Mouse (Mus musculus) ES-Bruce4 (cell line): ENCODE results near the gene Dcaf4. TPM values are rescaled to one million over a fixed set of nuclear protein-coding genes. Genes with fewer than 3 reads are reported as not detected.

ENCODE experiments used
- H3K27ac ChIP-seq: 2 replicates; pipeline ENCODE4 v1.5.1; 2012; ENCODE audit warnings: low read length, inconsistent platforms; ENCODE audit not compliant: insufficient read depth
- H3K27me3 ChIP-seq: 2 replicates; pipeline ENCODE4 v1.6.1; 2012; ENCODE audit warnings: mild to moderate bottlenecking, low read length, inconsistent platforms; ENCODE audit not compliant: control insufficient read depth, poor library complexity, insufficient read depth, severe bottlenecking
- H3K36me3 ChIP-seq: 2 replicates; pipeline ENCODE4 v1.6.1; 2012; ENCODE audit warnings: inconsistent platforms, mild to moderate bottlenecking, low read length, moderate library complexity; ENCODE audit not compliant: control insufficient read depth, poor library complexity, insufficient read depth, severe bottlenecking
- H3K4me1 ChIP-seq: one replicate; pipeline ENCODE4 v1.8.1; 2011; ENCODE audit warnings: low read length; ENCODE audit not compliant: control insufficient read depth, insufficient read depth
- H3K4me3 ChIP-seq: 2 replicates; pipeline ENCODE4 v1.5.1; 2011; ENCODE audit warnings: low read depth, mild to moderate bottlenecking, low read length
- H3K9ac ChIP-seq: 2 replicates; pipeline ENCODE4 v1.6.1; 2012; ENCODE audit warnings: low read depth, mild to moderate bottlenecking, inconsistent platforms; ENCODE audit not compliant: poor library complexity, severe bottlenecking
- H3K9me3 ChIP-seq: replicated peaks from 2 replicates; pipeline ENCODE4 v1.6.1; 2012; ENCODE audit warnings: mild to moderate bottlenecking, low read length, inconsistent platforms; ENCODE audit not compliant: control insufficient read depth, poor library complexity, insufficient read depth, severe bottlenecking
- CTCF ChIP-seq: IDR thresholded peaks from one replicate; pipeline ENCODE4 v1.8.1; 2011; ENCODE audit warnings: low read depth, low read length
- EP300 ChIP-seq: IDR thresholded peaks from 2 replicates; pipeline ENCODE4 v1.6.1; 2011; ENCODE audit warnings: low read depth, low read length; ENCODE audit not compliant: insufficient read depth
- POLR2A ChIP-seq: IDR thresholded peaks from one replicate; pipeline ENCODE4 v1.8.1; 2011; ENCODE audit warnings: low read length; ENCODE audit not compliant: insufficient read depth
- polyA plus RNA-seq: library from polyadenylated mRNA; stranded (reverse); fragments of >200 nt; gene quantifications from 2 replicates; pipeline ENCODE4 v1.2.4, GENCODE M21; 2011; ENCODE audit warnings: low read depth; ENCODE audit not compliant: missing spikeins, insufficient read depth, insufficient read length

The Dcaf4 gene
- polyA plus RNA-seq, 1 experiment: 125 TPM

DNA sequence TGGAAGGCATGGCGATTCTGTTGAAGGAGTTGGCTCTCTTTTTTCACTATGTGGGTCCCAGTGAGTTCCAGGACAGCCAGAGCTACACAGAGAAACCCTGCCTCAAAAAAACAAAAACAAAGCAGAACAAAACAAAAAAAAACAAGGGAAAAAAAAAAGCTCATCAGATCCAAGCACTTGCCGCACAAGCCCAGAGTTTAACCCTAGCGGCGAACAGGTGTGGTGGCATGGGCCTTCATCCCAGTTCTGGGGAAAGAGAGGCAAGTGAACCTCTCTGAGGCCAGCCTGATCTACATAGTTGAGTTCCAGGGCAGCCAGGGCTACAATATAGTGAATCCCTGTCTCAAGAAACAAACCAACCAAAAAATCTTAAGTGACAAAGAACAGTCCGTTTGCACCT, 57.2 kb downstream of the Dcaf4 start:
- peaks cover 12% of the 10 kb centered on the region for H3K36me3 ChIP-seq
- TF ChIP-seq EP300 (no peak), POLR2A (no peak)

DNA sequence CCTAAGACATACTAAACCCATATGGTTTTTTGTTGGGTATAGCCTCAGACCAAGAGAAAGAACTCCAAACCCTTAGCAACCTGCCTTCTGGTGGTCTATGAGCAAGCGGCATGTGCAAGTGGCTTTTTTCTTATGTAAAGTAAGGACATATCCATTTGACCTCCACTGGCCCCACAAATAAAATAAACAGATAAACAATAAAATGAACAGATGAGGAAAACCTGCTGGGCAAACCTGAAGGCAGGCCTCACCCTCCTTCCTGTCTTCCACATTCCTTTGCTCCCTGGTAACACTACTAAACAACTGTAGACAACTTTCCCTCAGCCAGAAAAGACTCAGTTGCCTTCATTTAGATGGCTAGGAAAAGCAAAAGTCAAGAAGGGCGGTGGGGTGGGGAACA, 58.1 kb downstream of the Dcaf4 start:
- Histone ChIP-seq H3K9me3 (no peaks in the 10 kb centered on the region), H3K9ac (no peak overlapping the region), H3K4me3 (no peak overlapping the region), H3K27me3 (no peaks in the 10 kb centered on the region), H3K27ac (peak overlapping the region; percentile 88), H3K4me1 (peaks cover 4% of the 10 kb centered on the region), H3K36me3 (peaks cover 12% of the 10 kb centered on the region)
- TF ChIP-seq EP300: no peak
- no peak for TF ChIP-seq CTCF
- TF ChIP-seq POLR2A: no peak

More for the DNA sequence above, 57.2 kb downstream of the Dcaf4 start:
- H3K27ac ChIP-seq: peak overlapping the region; percentile 88
- H3K27me3 ChIP-seq: no peaks in the 10 kb centered on the region
- peak overlapping the region; percentile 40; the same call in 1 of the 2 replicates for H3K9ac ChIP-seq
- H3K4me1 ChIP-seq: peaks cover 4% of the 10 kb centered on the region
- no peaks in the 10 kb centered on the region for H3K9me3 ChIP-seq
- no peak overlapping the region for H3K4me3 ChIP-seq

DNA sequence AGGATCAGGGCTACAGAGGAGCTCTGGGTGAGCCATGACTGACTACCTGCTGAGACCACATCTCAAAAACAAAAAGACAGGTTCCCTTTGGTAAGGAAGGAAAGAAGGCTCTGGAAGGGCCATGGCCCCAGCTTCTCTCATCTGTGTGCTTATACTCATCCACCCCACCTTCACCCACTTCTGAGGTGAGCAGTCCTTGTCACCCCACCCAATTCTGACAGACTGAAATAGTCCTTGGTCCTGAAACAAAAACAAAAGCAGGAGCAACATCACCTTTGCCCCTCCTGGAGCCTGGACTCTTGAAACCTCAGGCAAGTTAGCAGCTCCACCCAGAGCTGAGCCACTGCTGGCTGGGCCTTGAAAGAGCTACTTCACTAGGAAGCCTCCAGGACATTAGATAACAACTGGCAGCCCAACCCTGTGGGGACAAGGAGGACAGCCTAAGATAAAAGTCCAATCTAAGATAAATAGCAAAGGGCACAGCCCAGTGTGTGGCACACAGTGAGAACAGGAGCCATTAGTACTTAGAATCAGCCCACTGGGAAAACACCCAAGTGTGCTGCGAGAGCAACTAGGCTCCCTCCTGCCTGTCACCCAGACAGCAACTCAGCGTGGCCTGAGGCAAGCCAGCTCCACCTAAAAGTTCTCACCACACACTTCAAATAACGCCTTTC, 58.8 kb downstream of the Dcaf4 start:
- Histone ChIP-seq H3K4me1 (peaks cover 4% of the 10 kb centered on the region), H3K9me3 (no peaks in the 10 kb centered on the region), H3K27ac (peak overlapping the region; percentile 88), H3K36me3 (peaks cover 10% of the 10 kb centered on the region), H3K27me3 (no peaks in the 10 kb centered on the region), H3K9ac (no peak overlapping the region), H3K4me3 (no peak overlapping the region)
- no peak for TF ChIP-seq POLR2A
- peak; percentile 72 for TF ChIP-seq EP300
- TF ChIP-seq CTCF: no peak

DNA sequence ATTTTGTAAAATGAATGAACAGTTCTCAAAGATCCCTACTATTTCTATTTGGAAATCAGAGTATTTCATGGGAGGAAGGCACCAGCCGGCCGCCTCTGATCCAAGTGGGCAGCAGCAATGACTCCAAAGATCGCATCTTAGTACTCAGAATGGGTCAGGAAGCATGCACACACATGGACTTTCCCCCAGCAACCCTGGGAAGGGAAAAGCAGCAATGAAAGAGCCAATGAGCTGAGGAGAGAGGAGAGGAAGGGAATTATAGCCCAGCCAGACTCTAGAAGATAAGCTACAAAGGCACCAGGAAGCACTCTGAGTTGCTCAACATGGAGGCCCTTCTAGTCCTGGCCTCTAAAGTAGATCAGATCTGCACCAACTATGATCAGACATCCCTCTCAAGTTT, 60.0 kb downstream of the Dcaf4 start:
- TF ChIP-seq EP300 (no peak), CTCF (no peak), POLR2A (no peak)
- Histone ChIP-seq H3K27ac (peak overlapping the region; percentile 30; the same call in 1 of the 2 replicates), H3K4me3 (no peak overlapping the region), H3K4me1 (peaks cover 4% of the 10 kb centered on the region), H3K9ac (no peak overlapping the region), H3K36me3 (no peaks in the 10 kb centered on the region), H3K27me3 (no peaks in the 10 kb centered on the region), H3K9me3 (no peaks in the 10 kb centered on the region)

DNA sequence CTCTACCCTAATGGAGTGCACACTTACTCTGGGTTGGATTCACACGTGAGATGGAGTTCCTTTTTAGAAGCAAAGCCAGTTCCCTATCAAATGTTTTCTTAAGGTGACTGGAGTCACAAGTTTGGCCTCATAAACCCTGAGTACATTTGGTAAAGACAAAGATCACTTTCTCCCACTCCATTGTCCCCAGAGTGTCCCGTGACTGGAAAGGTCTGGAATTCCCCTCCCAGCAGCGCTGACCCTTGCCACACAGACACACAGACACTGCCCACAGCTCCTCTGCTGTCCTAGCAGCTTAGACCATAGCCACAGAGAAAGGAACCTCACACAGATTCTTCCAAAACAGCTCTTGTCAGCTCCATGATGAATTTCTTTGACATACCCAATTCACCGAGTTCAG, 61.8 kb downstream of the Dcaf4 start:
- Histone ChIP-seq H3K4me3 (no peak overlapping the region), H3K9ac (no peak overlapping the region), H3K4me1 (peaks cover 1% of the 10 kb centered on the region), H3K9me3 (no peaks in the 10 kb centered on the region), H3K27ac (no peak overlapping the region), H3K36me3 (peaks cover 1% of the 10 kb centered on the region; the same call in 1 of the 2 replicates), H3K27me3 (no peaks in the 10 kb centered on the region)
- TF ChIP-seq EP300 (no peak), POLR2A (no peak), CTCF (no peak)

DNA sequence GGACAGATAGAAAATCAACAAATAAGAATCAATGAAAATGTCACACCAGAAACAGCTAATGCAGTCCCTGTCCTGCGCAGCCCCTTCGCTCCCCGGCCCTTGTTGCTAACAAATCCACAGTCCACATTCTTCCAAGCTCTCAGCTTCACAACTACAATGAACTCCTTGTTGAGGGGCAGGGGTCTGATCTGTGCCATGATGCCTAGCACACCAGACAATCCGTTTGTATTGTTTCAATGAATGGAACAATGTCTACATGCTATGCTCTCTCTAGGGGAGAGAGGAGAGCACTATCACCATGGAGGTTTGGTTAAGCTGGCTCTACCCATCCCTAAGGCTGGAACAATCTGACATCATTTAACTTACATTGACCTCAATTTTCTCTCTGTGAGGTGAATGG, 62.5 kb downstream of the Dcaf4 start:
- Histone ChIP-seq H3K9me3 (no peaks in the 10 kb centered on the region), H3K9ac (no peak overlapping the region), H3K4me1 (peaks cover 1% of the 10 kb centered on the region), H3K27me3 (no peaks in the 10 kb centered on the region), H3K27ac (no peak overlapping the region), H3K36me3 (peaks cover 5% of the 10 kb centered on the region; the same call in 1 of the 2 replicates), H3K4me3 (no peak overlapping the region)
- TF ChIP-seq EP300 (no peak), POLR2A (no peak), CTCF (no peak)
